Mouse (Mus musculus) embryonic facial prominence, embryonic 15.5 days (tissue): ENCODE measurements at regions not wholly inside any gene's neighbourhood (a gene's known extent, or its start where the extent isn't known, plus 50 kb on each side); places are given as distances from the start of the nearest gene placed in this dataset.

Experiments used
- ATAC-seq: fragments of 200-750 bp; cut with Nextera tagmentation; 2 replicates; pipeline ENCODE4 v1.8.0; 2017; ENCODE audit warnings: low read depth, moderate TSS enrichment; ENCODE audit not compliant: insufficient number of reproducible peaks, low FRiP score, low TSS enrichment
- H3K27ac ChIP-seq: fragments of 300-500 bp; sonication (generic); replicated peaks from 2 replicates; pipeline ENCODE4 v1.5.1; 2015; ENCODE audit warnings: mild to moderate bottlenecking, inconsistent platforms
- H3K27me3 ChIP-seq: fragments of 300-500 bp; sonication (generic); 2 replicates; pipeline ENCODE4 v1.6.1; 2015; ENCODE audit warnings: inconsistent platforms
- H3K36me3 ChIP-seq: fragments of 300-500 bp; sonication (generic); 2 replicates; pipeline ENCODE4 v1.6.1; 2015; ENCODE audit warnings: mild to moderate bottlenecking, inconsistent platforms
- H3K4me1 ChIP-seq: fragments of 300-500 bp; sonication (generic); 2 replicates; pipeline ENCODE4 v1.6.1; 2015; ENCODE audit warnings: inconsistent platforms
- H3K4me2 ChIP-seq: fragments of 300-500 bp; sonication (generic); replicated peaks from 2 replicates; pipeline ENCODE4 v1.6.1; 2015; ENCODE audit warnings: mild to moderate bottlenecking, inconsistent platforms
- H3K4me3 ChIP-seq: fragments of 300-500 bp; sonication (generic); replicated peaks from 2 replicates; pipeline ENCODE4 v1.5.1; 2015; ENCODE audit warnings: mild to moderate bottlenecking, inconsistent platforms
- H3K9ac ChIP-seq: fragments of 300-500 bp; sonication (generic); 2 replicates; pipeline ENCODE4 v1.6.1; 2015; ENCODE audit warnings: inconsistent platforms
- H3K9me3 ChIP-seq: fragments of 300-500 bp; sonication (generic); replicated peaks from 2 replicates; pipeline ENCODE4 v1.6.1; 2016; ENCODE audit warnings: inconsistent platforms
- WGBS: fragments of 180-500 bp; shearing (Covaris S2); methylation state at CpG from one replicate; pipeline ENCODE4 v1.1.7; 2015; 5-methylcytosine and 5-hydroxymethylcytosine counted together

DNA sequence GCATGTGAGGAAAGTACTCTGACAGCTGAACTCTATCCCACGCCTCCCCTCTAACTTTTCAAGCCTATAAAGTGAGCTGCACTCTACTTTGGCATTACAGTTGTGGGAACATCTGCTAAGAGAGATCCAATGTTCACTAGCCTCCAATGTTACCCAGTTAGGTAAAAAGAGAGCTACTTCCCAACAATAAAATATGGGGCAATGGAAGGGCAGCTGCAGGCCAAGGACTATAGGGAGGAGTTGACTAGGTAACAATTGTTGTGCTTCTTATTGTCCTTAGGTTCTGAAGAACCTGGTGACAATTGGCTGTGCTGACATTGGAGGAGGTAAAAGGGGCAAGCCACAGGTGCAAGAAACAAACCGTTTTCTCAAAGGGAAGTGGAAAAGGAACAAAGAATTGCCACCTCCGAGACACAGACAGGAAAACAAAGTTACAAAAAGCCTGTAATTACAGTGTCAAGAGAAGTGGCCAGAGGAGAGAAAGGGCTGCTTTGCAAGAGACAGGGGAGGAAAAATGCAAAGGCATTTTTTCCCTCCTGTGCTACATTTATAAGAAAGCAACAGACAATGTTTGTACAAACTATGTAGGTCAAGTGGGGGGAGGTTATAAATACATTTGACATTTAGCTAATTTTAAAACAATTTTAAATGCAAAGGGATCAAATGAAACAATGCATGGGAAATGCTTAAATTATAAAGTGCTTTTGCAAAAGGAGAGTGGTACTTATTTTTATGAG is 54.1 kb upstream of the Lclat1 start:
- Histone ChIP-seq H3K9me3 (no peaks in the 10 kb centered on the region), H3K27ac (peak overlapping the region; percentile 51; the same call in 1 of the 2 replicates), H3K27me3 (no peaks in the 10 kb centered on the region), H3K4me1 (peaks cover 5% of the 10 kb centered on the region; the same call in 1 of the 2 replicates), H3K4me2 (no peak overlapping the region), H3K36me3 (no peaks in the 10 kb centered on the region), H3K9ac (no peak overlapping the region), H3K4me3 (no peak overlapping the region)
- no peak for ATAC-seq
- WGBS, result 39% methylated on average over 3 of the region's 3 CpGs

DNA sequence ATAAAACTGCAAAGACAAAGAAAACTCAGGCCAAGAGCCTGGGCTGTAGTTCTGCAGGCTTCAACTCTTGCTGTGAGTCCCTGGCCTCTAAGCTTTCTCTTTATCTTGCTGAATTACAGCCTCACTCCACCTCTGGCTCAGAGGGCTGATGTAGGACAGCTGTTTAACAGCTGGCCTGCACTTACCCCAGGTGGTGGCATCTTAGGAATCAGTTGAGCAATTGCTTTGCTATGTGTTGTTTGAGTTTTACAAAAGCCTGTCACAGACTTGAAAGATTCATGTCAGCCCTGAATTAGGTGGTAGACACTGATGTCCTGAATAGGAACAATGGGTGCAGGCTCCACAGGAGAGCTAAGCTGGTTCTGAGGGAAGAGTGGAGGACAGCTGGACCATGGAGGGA is 53.6 kb upstream of the Lclat1 start:
- Histone ChIP-seq H3K4me1 (peaks cover 6% of the 10 kb centered on the region; the same call in 1 of the 2 replicates), H3K27ac (peak overlapping the region; percentile 60; the same call in 1 of the 2 replicates), H3K36me3 (no peaks in the 10 kb centered on the region), H3K4me2 (no peak overlapping the region), H3K9ac (no peak overlapping the region), H3K27me3 (no peaks in the 10 kb centered on the region), H3K4me3 (no peak overlapping the region), H3K9me3 (no peaks in the 10 kb centered on the region)
- no peak for ATAC-seq

GRCm38 (mm10) chr17:73055197-73055596 is 52.6 kb upstream of the Lclat1 start:
- Histone ChIP-seq H3K36me3 (no peaks in the 10 kb centered on the region), H3K4me3 (no peak overlapping the region), H3K4me2 (no peak overlapping the region), H3K9me3 (no peaks in the 10 kb centered on the region), H3K27me3 (no peaks in the 10 kb centered on the region), H3K4me1 (peaks cover 9% of the 10 kb centered on the region), H3K9ac (no peak overlapping the region), H3K27ac (no peak overlapping the region)
- WGBS, result 72% methylated on average over 3 of the region's 3 CpGs
- no peak for ATAC-seq

DNA sequence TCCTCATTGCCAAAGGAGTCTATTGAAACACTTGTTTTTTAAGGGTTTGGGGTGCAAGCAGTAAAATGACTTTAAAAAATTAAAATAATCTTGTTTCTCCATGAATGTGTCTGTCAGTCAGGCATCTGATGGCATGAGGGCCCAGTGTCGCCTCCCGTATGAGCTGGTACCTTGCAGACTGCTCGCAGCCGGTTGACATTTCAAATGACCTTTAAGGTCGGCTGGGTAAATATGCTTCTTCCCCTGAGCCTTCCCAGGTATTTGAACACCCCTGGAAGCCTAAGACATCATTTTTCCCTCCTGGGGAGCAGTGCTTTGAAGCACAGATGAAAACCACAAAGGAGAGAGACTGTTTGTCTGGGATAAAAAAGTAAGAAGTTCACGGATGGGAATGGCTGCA is 52.2 kb upstream of the Lclat1 start:
- no peak overlapping the region for H3K4me2 ChIP-seq
- no peak for ATAC-seq
- H3K4me3 ChIP-seq, result no peak overlapping the region
- peaks cover 13% of the 10 kb centered on the region for H3K4me1 ChIP-seq
- 57% methylated on average over 6 of the region's 6 CpGs for WGBS
- H3K27me3 ChIP-seq, result no peaks in the 10 kb centered on the region
- H3K27ac ChIP-seq, result no peak overlapping the region
- H3K9me3 ChIP-seq, result no peaks in the 10 kb centered on the region
- no peak overlapping the region for H3K9ac ChIP-seq
- no peaks in the 10 kb centered on the region for H3K36me3 ChIP-seq

DNA sequence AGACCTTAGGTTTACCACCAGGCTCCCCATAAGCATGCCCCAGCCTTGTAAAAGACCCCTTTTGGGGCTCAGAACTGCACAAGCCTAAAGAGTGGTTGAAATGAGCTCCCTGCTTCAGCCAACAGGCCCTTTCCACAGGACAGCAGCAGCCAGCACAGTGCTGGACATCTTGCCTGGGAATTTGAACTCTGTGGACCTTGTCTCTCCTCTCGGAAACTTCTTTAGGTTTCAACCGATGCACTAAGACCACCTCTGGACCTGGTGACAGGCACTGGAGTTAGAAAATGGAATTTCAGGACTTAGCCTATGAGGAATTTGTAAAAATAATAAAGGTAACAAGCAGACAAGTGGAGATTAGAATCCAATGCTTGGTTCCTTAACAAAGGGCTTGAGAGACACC is 51.2 kb upstream of the Lclat1 start:
- WGBS, result 90% methylated on average over 2 of the region's 2 CpGs
- no peak overlapping the region for H3K27ac ChIP-seq
- H3K36me3 ChIP-seq, result no peaks in the 10 kb centered on the region
- H3K27me3 ChIP-seq, result no peaks in the 10 kb centered on the region
- peaks cover 22% of the 10 kb centered on the region for H3K4me1 ChIP-seq
- H3K9me3 ChIP-seq, result no peaks in the 10 kb centered on the region
- no peak for ATAC-seq
- no peak overlapping the region for H3K9ac ChIP-seq
- no peak overlapping the region for H3K4me3 ChIP-seq
- no peak overlapping the region for H3K4me2 ChIP-seq
